Mouse (Mus musculus): ENCODE measurements around the gene Kndc1. TPM values are rescaled to one million over a fixed set of nuclear protein-coding genes. Genes with fewer than 3 reads are reported as not detected.

The Kndc1 gene
- total RNA-seq, 1 experiment from 2014 or later = 1.1 TPM

GRCm38 (mm10) chr7:139990864-139991394 lies 96.4 kb downstream of the Kndc1 start:
- no peak for DNase-seq

Small RNA genes lying within 50 kb of the gene (microRNA-seq; reads per million reads assigned to microRNA genes)
- gene Mir202 (18.2 to 25.2 reads per million in 2 experiments), gene Mir7062 (0 to 0.71 reads per million in 2 experiments), gene mmu-mir-7686 (0 reads per million in 2 experiments)

Other genes with a start within 250 kb of the Kndc1 start
- 0.43 and 1.0 TPM in 2 replicates for gene Cfap46, start 210.9 kb upstream of the Kndc1 start, total RNA-seq (2021)
- gene Adgra1, start 60.5 kb upstream of the Kndc1 start, total RNA-seq (2021) = 2.3 and 3.6 TPM in 2 replicates
- not detected in 2 replicates for gene Utf1, start 49.1 kb downstream of the Kndc1 start, total RNA-seq (2021)
- 0.61 TPM in 1 of 2 replicates, not detected in the other for gene 6430531B16Rik, start 84.1 kb downstream of the Kndc1 start, total RNA-seq (2021)
- 1.9 and 2.1 TPM in 2 replicates for gene Adam8, start 97.9 kb downstream of the Kndc1 start, total RNA-seq (2021)
- gene Zfp511, start 141.7 kb downstream of the Kndc1 start, total RNA-seq (2021) = 24.5 and 26.2 TPM in 2 replicates
- gene Tubgcp2, start 142.0 kb downstream of the Kndc1 start, total RNA-seq (2021) = 21.1 and 31.8 TPM in 2 replicates
- gene Msx3, start 154.4 kb downstream of the Kndc1 start, total RNA-seq (2021) = not detected in 2 replicates
- 5.8 and 6.1 TPM in 2 replicates for gene Caly, start 187.9 kb downstream of the Kndc1 start, total RNA-seq (2021)
- not detected in 2 replicates for gene Prap1, start 198.7 kb downstream of the Kndc1 start, total RNA-seq (2021)
- gene Fuom, start 207.7 kb downstream of the Kndc1 start, total RNA-seq (2021) = 68.5 and 85.2 TPM in 2 replicates
- gene Paox, start 221.1 kb downstream of the Kndc1 start, total RNA-seq (2021) = 30.3 and 33.5 TPM in 2 replicates
- 435 and 524 TPM in 2 replicates for gene Echs1, start 221.8 kb downstream of the Kndc1 start, total RNA-seq (2021)
- 35.9 and 39.5 TPM in 2 replicates for gene Mtg1, start 242.9 kb downstream of the Kndc1 start, total RNA-seq (2021)

Measured in adrenal gland, postnatal 25 days (tissue).